ENCODE assay signal across 10 mouse cellular contexts in the genomic region with DNA sequence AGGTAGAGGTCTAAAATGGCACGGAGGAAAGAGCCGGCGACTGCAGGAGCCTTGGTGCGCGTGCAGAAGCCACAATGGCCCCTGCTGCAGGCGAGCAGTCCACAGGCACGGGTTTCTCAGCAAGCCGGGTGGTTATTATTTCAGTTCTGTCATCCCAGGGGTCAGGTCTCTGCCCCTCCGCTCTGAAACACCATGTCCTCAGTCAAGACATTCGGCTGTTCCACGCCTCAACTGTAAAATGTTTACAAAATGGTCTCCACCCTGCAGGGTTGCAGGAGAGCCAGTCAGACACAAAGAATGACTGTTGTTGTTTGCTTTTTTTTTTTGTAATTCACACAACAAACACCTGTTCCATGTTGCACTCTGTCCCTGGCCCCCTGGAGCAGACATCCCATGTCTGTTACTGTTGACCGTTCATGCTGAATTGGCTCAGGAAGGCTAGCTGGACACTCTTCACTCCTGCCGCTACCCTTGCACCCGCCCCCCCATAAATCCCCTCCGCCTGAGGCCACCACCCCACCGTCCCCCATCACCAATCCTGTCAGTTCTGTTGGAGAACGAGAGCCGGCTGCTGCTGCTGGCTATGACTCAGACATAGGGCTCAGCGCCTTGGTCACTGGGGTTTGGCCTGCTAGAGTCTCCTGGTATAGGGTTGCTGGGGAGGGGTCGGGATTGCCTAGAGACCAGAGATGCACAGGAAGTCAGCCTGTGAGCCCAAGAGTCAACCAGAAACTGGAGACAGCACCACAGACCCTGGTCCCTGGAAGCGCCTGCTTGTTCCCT. TPM values are rescaled to one million over a fixed set of nuclear protein-coding genes. Genes with fewer than 3 reads are reported as not detected.
DNase-seq lines count a peak whose midpoint lies in the region; ATAC-seq and TF ChIP-seq lines count a peak whose summit lies in the region.
"Had no signal": no experiment of that assay in that cellular context is flagged by ENCODE, and none has a peak within 500 bp of the region (broad histone marks: within the 10 kb centered on the region; RNA-seq: fewer than 3 reads in every experiment).

No protein-coding gene starts in this region.

- TF ChIP-seq CTCF in midbrain, postnatal 0 days (IDR thresholded peaks at IDR 0.05), result no peak

- ATAC-seq in midbrain, postnatal 0 days (ENCODE audit: low FRiP score), result no peak
- ATAC-seq in stomach, embryonic 15.5 days (ENCODE audit: insufficient read depth, low FRiP score, low read depth), result no peak; the same call in 1 of the 2 replicates

- H3K9me3 ChIP-seq in midbrain, embryonic 10.5 days (replicated peaks), result no peaks in the 10 kb centered on the region
- H3K9me3 ChIP-seq in midbrain, postnatal 0 days (ENCODE audit: low read length), result no peaks in the 10 kb centered on the region
- no peaks in the 10 kb centered on the region for H3K9me3 ChIP-seq in stomach, embryonic 15.5 days
- H3K9me3 ChIP-seq: liver, embryonic 13.5 days had no signal

- no peaks in the 10 kb centered on the region for H3K36me3 ChIP-seq in midbrain, embryonic 10.5 days
- H3K36me3 ChIP-seq in midbrain, postnatal 0 days (ENCODE audit: insufficient read depth, low read length), result no peaks in the 10 kb centered on the region
- no peaks in the 10 kb centered on the region for H3K36me3 ChIP-seq in stomach, embryonic 15.5 days
- H3K36me3 ChIP-seq: liver, embryonic 13.5 days had no signal

- H3K4me1 ChIP-seq in midbrain, embryonic 10.5 days, result peaks cover 82% of the 10 kb centered on the region
- H3K4me1 ChIP-seq in midbrain, postnatal 0 days (ENCODE audit: insufficient read depth, low read length), result peaks cover 5% of the 10 kb centered on the region; the same call in 1 of the 2 replicates
- H3K4me1 ChIP-seq in stomach, embryonic 15.5 days, result peaks cover 67% of the 10 kb centered on the region

- H3K9ac ChIP-seq in midbrain, postnatal 0 days (replicated peaks; ENCODE audit: low read length, poor library complexity, severe bottlenecking), result no peak overlapping the region
- no peak overlapping the region for H3K9ac ChIP-seq in stomach, embryonic 15.5 days
- H3K9ac ChIP-seq: liver, embryonic 13.5 days had no signal

- H3K27me3 ChIP-seq in midbrain, embryonic 10.5 days (ENCODE audit: low read depth, poor library complexity, severe bottlenecking), result peaks cover 17% of the 10 kb centered on the region
- H3K27me3 ChIP-seq in midbrain, postnatal 0 days (ENCODE audit: insufficient read depth, low read length), result no peaks in the 10 kb centered on the region; the same call in 1 of the 2 replicates
- H3K27me3 ChIP-seq in stomach, embryonic 15.5 days (replicated peaks), result no peaks in the 10 kb centered on the region

- H3K27ac ChIP-seq in midbrain, embryonic 10.5 days (replicated peaks), result peak overlapping the region; percentile 93
- H3K27ac ChIP-seq in midbrain, postnatal 0 days (ENCODE audit: low read depth, low read length), result no peak overlapping the region
- peak overlapping the region; percentile 75 for H3K27ac ChIP-seq in stomach, embryonic 15.5 days
- H3K27ac ChIP-seq: liver, embryonic 13.5 days had no signal

- DNase-seq in embryo, embryonic 10 days (ENCODE audit: low spot score), result peak; percentile 68
- DNase-seq in embryo, embryonic 9.5 days (ENCODE audit: extremely low spot score), result no peak
- DNase-seq in midbrain, embryonic 10.5 days (ENCODE audit: low spot score), result no peak
- DNase-seq in midbrain, postnatal 0 days (ENCODE audit: low spot score), result no peak
- peak; percentile 66 to 74 for DNase-seq in kidney, postnatal 4 days
- no peak for DNase-seq in liver
- no peak for DNase-seq in cerebellum, postnatal 14 days
- DNase-seq: gastrocnemius, postnatal 10 days; liver, embryonic 13.5 days had no signal

- H3K4me2 ChIP-seq in midbrain, postnatal 0 days (ENCODE audit: low read depth, low read length, poor library complexity, severe bottlenecking), result no peak overlapping the region
- H3K4me2 ChIP-seq in stomach, embryonic 15.5 days, result peak overlapping the region; percentile 23
- H3K4me2 ChIP-seq: liver, embryonic 13.5 days had no signal

- H3K4me3 ChIP-seq in midbrain, embryonic 10.5 days, result no peak overlapping the region
- H3K4me3 ChIP-seq in midbrain, postnatal 0 days (ENCODE audit: low read depth, low read length), result no peak overlapping the region
- no peak overlapping the region for H3K4me3 ChIP-seq in stomach, embryonic 15.5 days (replicated peaks)
- H3K4me3 ChIP-seq: liver, embryonic 13.5 days had no signal

- 51% methylated on average over 21 of the region's 21 CpGs for WGBS in midbrain, embryonic 10.5 days
- 37% methylated on average over 21 of the region's 21 CpGs for WGBS in midbrain, postnatal 0 days
- WGBS in stomach, embryonic 15.5 days, result 23% methylated on average over 21 of the region's 21 CpGs

RNA-seq across cellular contexts. Expression of gene Gse1, which starts 33.3 kb away (rescaled TPM):
- polyA plus RNA-seq in midbrain, embryonic 10.5 days (2016; fragmentation: Nextera tagmentation; extraction: Ambion mirVana), result 12.7 and 15.6 TPM in 2 replicates
- 47.3 and 51.3 TPM in 2 replicates for total RNA-seq in midbrain, postnatal 0 days (2014; rRNA removed)
- 9.9 and 12.4 TPM in 2 replicates for polyA plus RNA-seq in midbrain, postnatal 0 days (2015; fragmentation: Nextera tagmentation; extraction: Ambion mirVana)
- 9.6 and 10.8 TPM in 2 replicates for polyA plus RNA-seq in stomach, embryonic 15.5 days (2015; fragmentation: Nextera tagmentation; extraction: Ambion mirVana)

Comparison
In these comparisons a context has a peak if more than half of its experiments do, and no peak if none do; other contexts are left out.
1. DNase-seq: peak in embryo, embryonic 10 days (single experiment) and kidney, postnatal 4 days (2 of 2); none in embryo, embryonic 9.5 days (single experiment), midbrain, embryonic 10.5 days (single experiment), midbrain, postnatal 0 days (single experiment), liver (single experiment) and cerebellum, postnatal 14 days (0 of 2).